Mouse (Mus musculus): ENCODE results near the gene Pcdh20.
A peak's percentile ranks its signal among the peaks of the same experiment; 100 is the strongest.

The Pcdh20 gene

GRCm38 (mm10) chr14:88470495-88471434 is at the start of gene Pcdh20:
Gene Pcdh20, minus strand, starts transcription at chr14:88471396.
- peak; percentile 52 for DNase-seq

GRCm38 (mm10) chr14:88479909-88480308 is 8.7 kb upstream of the Pcdh20 start:
- peak; percentile 29 for DNase-seq

GRCm38 (mm10) chr14:88469956-88470355 is 1.2 kb downstream of the Pcdh20 start:
- no peak for DNase-seq

GRCm38 (mm10) chr14:88469361-88469760 is 1.8 kb downstream of the Pcdh20 start:
- DNase-seq: peak; percentile 15

GRCm38 (mm10) chr14:88466416-88466815 is 4.8 kb downstream of the Pcdh20 start:
- DNase-seq: no peak

GRCm38 (mm10) chr14:88464356-88464755 is 6.8 kb downstream of the Pcdh20 start:
- DNase-seq: no peak

GRCm38 (mm10) chr14:88463357-88463756 is 7.8 kb downstream of the Pcdh20 start:
- DNase-seq: no peak

- no peak for DNase-seq
These were observed 8.3 kb downstream of the Pcdh20 start for GRCm38 (mm10) chr14:88462944-88463343.

- DNase-seq: no peak
These were observed 10.5 kb downstream of the Pcdh20 start for GRCm38 (mm10) chr14:88460705-88461104.

GRCm38 (mm10) chr14:88443304-88443703 is 27.9 kb downstream of the Pcdh20 start:
- DNase-seq: no peak

GRCm38 (mm10) chr14:88429393-88429792 is 41.8 kb downstream of the Pcdh20 start:
- DNase-seq: no peak

GRCm38 (mm10) chr14:88427370-88427769 is 43.8 kb downstream of the Pcdh20 start:
- no peak for DNase-seq

All from right cerebral cortex, postnatal 4 days (tissue).